Mouse (Mus musculus) right cerebral cortex, postnatal 14 days (tissue): ENCODE results near the gene Astn2.

Source experiments
- DNase-seq: peaks from one replicate; pipeline ENCODE4 v3.0.0; 2022

Gene Astn2

DNA sequence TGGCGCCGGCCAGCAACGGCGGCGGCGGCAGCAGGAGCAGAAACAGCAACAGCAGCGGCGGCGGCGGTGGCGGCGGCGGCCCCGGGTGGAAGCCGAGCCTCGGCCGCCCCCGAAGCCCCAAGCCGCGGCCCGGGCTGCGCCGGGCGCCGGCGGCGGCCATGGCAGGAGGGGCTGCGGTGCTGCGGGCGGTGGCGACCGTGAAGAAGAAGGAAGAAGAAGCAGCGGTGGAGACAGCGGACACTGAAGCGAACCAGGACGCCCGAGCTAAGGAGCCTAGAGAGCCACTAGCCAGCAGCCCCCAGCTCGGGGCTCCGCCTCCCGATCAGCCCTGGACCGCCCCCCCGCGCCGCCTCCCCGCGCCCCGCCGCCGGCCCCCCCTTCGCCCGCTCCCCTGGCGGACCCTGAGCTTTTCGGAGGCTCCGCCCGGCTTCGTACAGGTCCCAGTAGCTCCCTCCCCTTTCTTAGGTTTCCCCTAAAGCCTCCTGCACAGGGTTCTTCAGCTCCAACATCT, at the start of gene Astn2:
TSS of gene Astn2 (minus strand) at position 411 of the 511 bp plus-strand sequence.
- peak; percentile 47 for DNase-seq

DNA sequence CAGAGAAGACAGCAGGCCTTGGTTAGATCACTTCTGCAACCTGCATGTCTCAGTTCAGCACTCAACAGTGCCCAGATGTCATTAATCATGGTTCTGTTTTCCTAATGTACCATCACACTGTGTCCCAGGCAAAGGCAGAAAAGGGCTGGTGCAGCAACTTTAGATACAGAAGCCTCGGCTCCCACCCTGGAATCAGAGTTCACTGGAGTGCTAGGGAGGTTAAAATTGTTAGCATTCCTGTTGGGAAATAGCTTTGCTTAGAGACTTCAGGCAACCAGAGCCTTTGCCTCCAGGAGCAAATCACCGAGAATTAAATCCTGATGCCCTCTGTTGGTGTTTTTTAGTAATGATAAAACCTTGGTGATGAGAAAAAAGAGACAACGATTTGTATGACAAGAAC, 45.7 kb upstream of the Astn2 start:
- no peak for DNase-seq

DNA sequence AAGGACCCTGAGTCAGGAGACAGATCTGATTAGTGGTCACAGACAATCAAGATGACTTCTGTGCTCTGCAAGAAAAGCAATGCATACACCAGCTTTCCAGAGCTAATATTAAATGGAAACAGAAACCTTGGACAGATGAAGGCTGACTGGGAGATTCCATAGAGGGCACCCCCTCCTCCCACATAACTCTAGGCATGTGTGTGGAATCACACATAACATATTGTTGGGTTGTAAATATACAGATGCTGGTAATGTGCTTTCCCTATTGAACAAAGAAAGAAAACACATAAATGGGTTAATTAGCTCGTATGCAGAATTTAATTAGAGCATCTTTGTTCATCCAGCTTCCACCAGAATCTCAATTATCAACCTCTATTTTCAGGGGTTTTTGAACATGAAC, 26.8 kb upstream of the Astn2 start:
- DNase-seq = no peak

DNA sequence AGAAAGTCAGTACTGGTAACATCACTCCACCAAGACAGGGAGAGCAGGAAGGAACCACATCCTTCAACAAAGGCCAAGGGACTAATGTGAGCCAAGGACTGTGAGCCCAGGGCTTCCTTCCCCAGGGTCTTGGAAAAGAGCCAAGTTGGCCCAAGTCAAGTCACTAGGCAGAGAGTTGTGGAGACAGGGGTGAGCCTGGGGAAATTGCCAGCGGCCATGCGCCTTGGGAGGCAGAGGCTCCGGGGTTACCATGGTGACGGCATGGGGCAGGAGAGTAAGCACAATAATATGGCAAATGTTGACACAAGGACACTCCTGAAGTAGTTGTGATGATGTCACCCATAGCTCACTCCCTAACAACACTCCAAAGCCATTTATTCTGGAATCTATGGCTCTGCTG, 21.4 kb upstream of the Astn2 start:
- DNase-seq = peak; percentile 18

DNA sequence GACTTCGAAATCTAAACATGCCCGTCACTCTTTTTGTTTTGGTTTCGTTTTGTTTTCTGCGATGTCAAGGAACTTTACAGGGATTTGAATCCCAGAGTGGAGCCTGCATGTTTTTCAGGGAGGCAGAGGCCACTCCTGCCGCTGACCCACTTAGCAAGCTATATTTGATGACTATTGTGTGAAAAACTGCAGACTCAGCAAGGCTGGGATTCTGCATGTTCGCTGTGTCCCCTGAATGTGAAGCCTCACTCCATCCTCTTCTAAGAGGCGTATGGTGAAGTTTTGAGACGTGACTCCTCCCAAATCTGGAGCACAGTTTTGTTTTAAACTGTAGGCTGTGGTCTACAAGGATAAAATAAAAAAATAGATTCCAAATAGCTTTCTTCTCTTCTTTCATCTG, 10.4 kb upstream of the Astn2 start:
- DNase-seq = no peak

DNA sequence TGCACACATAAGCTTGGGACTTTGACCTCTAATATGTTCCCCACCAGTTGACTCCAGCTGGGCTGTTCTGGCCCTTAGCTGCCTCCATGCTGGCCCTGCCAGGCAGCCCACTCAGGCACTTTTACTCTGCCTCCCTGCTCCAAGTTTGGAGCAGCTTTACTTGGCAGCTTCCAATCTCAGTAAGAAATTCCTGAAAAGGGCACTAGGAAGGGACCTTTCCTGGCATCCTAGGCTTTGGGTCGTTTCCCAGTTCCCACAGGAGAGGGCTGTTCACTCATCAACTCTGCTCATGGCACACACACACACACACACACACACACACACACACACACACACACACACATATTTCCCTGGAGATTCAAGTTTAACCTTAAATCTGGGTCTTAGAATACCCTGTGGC, 675 bp upstream of the Astn2 start:
- DNase-seq = no peak

DNA sequence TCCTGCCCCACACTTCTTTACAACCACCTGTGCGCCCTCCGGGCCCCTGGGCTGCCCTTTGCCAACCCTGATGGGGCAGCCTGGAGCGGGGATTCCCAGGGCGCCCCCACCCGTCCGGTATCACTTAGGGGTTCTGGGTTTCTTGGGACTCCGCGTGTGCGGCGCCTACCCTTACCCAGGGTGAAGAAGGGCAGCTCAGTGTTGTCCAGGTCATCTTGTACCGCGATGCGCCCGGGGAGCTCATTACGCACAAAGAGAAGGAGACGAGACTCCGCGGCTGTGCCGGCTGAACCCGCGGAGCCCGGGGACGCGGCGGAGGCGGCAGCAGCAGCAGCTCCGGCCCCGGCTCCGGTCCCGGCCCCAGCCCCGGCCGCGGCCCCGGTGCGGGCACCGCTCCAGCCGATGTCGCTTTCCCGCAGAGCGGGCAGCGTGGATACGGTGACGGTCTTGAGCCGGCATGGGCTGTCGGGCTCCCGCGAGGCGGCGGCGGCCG, 657 bp downstream of the Astn2 start:
- DNase-seq = peak; percentile 43

DNA sequence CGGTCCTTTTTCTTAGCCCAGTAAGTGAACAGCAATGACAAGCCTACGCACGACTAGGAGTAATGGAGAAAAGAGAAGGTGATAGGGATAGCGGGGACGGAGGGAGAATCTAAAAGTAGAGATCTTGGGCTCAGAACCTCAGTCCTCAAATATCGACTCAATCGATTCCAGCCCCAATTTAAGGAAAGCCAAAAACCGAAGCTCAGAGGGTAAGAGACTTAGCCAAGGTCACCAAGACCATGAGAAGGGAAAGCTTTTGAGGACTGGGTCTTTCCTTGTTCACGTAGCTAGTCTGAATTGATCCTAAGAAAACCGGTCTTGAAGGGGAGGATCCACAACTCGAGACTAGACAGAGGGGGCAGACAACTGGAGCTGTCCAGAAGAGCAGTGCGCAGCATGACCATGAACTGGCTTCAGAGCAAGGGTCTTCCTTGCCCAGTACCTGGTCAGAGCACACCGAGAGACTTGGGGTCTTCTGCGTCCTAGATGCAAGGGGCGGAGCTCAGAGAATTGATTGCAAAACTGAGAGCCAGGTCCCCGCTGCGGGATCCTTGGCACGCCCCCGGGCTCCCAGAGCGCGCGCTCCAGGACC, 1.2 kb downstream of the Astn2 start:
- no peak for DNase-seq

DNA sequence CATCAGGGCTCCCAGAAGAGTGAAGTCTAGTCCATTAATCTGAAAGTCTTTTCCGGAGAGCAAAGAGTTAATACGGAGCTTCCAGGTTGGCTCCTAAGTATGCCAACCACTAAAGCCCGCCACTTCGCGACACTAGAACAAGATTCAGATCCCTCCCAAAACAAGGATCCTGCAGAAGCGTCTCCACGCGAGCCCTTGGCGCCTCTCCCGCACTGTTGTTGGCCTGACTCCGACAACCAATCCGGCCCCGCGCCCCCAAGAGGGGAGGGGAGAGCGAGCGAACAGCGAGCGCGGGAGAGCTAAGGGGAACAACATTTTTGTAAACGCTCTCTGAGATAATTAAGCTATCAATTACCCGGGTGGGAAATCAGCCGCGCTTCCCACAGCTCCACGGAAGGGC, 1.8 kb downstream of the Astn2 start:
- peak; percentile 71 for DNase-seq

DNA sequence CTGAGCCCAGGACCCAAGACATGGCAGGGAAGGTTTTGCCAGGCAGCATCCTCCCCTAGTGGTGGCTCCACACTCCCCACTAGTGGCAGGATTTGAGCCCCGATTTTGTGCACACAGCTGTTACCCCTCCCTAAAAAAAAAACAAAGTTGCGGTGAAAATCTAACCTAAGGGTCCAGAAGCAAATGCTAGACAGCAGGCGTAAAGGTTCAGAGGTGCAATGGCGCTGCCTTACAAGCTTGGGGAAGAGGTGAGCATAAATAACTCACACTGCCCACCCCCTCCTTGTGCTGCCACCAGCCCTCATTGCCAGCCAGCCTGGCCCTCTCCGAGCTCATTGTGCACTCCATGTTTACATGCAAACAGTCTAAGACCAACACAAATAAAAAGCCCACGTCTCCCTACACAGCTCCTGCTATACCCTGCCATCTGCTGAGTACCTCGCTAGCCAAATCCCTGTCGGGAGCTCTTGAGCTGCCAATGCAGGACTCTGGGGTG, 3.2 kb downstream of the Astn2 start:
- DNase-seq = peak; percentile 62

DNA sequence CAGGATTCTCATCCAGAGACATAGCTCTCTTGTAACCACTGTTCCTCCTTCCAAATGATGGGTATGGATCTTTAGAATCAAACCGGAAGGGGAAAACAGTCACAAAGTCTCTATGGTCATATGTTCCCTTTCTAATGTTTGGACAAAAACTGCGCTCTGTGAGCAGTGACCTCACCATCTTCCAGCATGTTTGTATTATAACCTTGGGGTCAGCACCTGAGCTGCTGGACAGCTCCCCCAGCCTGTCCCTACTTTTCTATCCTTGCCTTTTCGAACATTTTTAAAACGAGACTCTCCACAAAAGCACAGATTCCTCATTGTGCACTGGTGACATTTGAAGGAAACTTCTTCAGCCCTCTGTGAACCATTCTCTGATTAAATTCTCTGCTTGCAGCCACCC, 5.3 kb downstream of the Astn2 start:
- DNase-seq = no peak

DNA sequence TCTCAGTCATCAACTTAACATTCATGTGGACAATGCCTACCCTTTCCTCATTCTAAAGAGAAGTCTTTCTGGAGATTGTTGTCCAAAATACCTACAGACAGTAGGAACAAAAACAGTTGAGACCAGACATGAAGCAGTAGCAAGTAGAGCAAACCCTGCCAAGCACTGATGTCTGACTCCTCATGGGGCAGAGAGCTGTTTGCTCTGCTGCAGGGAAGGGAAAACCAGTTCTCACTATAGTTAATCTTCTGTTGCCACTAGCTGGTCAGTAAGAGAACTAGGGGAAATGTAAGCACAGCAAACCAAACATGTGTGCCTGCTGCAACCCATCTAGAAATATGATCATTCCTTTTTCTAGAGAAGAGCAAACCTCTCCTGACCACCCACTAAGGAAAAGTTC, 7.2 kb downstream of the Astn2 start:
- DNase-seq = no peak

DNA sequence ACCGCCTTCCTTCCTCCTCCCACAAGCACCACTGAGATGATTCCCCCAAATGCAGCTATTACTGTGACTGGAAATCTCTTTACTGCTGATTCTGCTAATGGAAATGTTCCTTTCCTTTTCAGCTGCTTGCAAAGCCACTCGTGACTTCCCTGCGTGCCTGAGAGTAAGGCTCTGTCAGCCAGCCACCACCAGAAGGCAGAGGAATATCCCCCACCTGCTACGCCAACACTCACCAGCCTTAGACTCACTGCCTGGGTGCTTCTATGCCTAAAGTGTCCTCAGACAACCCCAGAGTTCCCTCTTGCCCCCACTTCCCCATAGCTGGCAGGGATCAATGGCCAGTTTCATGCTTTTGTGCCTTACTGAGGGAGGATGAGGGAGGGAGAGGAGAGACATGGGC, 11.1 kb downstream of the Astn2 start:
- peak; percentile 40 for DNase-seq

DNA sequence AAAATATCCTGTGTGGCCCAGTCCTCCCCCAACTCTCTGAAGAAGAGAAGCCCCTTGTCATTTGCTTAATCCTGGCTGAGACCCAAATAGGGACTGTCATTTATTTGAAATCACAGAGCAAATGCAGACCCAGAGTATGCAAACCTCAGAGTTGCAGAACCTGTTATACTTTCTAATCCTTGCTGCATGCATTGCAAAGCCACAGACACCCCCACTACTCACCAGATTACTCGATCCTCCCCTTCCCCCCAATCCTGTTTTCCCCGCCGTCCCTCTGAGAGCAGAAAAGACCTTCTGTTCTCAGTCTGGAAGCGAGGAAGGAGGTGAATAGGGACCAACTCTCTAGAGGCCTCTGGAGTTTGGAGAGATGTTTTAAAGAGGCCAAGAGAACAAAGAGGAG, 13.9 kb downstream of the Astn2 start:
- DNase-seq = no peak

DNA sequence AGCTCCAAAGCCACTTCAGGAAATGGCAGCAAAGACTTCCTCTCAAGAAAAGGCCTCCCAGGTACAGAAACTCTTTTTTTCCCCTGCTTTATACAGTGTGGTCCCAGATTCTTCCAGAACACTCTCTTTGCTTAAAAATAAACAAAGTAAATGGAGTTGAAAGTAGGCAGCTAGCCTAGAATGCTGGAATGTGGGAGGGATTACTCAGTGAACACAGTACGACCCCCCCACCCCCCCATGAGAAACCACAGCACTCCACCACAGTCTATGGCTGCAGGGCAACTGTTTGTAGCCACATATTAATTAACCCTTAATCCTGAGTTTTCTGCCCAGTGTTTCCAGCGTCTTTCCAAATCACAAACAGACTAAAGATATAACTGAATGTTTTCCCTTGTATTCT, 25.8 kb downstream of the Astn2 start:
- no peak for DNase-seq

DNA sequence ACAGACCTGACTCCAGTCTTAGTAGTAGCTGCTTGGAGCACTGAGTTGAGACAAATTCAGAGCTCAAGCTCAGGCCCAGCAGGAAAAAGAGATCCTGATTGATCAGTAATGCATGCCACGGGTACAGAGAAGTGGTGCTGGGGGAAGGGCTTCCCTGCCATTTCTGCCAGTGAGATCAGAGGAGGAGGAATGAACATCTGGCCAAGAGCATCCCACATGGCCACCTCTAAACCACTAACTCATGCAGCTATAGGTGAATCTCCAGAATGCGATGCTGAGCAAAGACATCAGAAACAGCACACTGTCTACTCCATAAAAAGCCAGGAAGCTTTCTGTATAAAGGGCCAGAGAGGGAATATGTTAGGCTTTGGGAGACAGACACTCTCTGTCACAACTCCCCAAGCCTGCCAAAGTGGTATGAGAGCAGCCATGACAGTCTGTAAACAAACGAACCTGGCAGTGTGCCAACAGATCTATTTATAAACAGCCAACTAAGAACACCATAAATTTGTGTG, 33.8 kb downstream of the Astn2 start:
- peak; percentile 54 for DNase-seq

DNA sequence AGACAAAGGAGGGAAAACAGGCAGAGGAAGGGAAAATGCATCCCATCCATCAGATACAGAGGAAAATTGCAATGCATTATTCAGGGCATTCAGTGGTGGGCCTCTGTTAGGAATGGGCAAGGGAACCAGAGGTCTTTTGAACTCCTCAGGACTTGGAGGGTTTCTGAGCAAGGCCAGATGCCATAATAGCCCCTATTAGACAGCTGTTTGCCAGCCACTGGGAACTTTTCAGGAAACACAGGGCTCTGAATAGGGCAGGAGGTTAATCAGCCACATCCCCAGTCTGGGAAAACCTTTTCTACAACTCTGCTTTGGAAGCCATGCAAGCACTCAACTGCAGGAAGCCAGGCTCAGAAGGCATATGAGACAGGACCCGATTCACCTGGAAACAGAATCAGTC, 38.9 kb downstream of the Astn2 start:
- no peak for DNase-seq

DNA sequence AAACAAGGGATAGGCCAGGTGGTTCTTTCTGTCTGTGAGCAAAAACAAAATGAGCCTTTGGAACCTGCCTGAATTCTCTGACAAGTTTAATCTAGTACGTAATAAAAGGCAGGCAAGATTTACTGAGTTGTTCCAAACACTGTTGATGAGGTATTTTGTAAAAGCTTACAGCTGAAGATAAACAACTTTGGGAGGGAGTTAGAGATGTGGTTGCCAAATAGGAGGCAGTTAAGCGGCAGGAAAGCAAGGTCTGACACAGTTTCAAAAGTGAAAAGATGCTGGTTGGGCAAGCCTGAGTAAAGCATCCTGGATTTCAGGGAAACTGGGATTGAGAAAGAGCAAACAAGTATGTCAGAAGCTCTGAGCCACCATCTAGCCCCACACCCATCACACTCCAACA, 59.8 kb downstream of the Astn2 start:
- no peak for DNase-seq

DNA sequence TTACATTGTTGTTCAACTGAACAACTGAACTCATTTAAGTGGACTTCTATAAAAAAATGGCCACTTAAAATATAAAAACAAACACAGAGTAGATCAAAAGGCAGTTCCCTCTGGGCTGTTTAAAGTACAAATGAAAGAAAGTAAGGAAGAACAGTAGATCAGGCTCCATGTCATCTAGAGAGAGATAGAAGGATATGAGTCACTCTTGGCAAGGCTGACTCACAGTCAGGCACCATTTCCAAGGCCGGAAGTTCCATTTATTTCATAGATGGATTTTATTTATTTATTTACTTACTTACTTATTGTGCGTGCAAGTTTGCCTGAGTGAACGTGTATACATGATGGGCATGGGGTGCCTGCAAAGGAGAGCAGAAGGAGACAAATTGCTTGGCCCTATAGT, 67.0 kb downstream of the Astn2 start:
- no peak for DNase-seq

DNA sequence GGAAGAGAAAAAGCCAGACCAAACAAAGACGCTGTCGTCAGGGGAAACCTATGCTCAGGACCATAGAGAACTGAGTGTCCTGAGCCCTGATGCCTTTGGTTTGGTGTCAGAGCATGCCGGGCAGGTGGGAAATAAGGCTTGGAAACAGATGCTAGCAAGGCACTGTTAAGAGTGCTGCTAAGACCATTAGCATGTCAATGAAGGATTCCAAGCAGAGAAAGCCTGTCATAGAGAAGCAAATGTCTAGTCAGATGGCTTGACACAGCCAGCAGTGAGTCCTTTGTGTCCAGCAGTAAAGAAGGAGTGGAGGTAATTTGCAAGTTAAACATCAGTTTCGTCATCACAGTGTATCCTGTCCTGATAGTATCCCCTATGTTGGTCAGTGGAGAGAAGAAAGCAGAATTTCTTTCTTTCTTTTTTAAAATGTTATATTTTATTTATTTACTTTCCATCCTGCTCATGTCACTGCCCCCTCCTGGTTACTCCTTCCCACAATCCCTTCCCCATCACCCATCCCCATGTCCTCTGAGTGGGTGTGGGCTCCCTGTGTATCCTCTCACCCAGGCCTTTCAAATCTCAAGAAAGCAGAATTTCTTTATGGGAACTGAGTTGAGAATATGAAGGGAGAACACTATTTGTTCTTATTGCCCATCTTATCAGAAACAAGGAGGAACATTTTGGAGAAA, 73.7 kb downstream of the Astn2 start:
- no peak for DNase-seq

DNA sequence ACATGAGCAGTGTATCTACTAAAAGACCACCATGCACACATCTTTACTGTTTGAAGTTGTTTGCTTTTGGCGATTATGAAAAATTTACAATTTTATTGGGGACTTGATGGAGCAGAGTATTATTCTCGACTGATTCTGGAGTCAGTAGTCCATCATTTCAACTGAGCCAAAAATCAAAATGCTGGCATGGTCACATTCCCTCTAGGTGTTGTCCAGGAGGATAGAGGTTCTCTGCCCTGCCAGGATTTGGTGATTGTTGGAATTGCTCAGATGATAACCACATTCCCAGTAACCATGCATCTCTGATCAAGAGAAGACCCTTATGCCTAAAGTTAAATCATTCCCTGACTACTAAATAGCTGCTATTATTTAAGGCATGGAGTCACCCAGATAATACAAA, 83.4 kb downstream of the Astn2 start:
- DNase-seq = no peak

DNA sequence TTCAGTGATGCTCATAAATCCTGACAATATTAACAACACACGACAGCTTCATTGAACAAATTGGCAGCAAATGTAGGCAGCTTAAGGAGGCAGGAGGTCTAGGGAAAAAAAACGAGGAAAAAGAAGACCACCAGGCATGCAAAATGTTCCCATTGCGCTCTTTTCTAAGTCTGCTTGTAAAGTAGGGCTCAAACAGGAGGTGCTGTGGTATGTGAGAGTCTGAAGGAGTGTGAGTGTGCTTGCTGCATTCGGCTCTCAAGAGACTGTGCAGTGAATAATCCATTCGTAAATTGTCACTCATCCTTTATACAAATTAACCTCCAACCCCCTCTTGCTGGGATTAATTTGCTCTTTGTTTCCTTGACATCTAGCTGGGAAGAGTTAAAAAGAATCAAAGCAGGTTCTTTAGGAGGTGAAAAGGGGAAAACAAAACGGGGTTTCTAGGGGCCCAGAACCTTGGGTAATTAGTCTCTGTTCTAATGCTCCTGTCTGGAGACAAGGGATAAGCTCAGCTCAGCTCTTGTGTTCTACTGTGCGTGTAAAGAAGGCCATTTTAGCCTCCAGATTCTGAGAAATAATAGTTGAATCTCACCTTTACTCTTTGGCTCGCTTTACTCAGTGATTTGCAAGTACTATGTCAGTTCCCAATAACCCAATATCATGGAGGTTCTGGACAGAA, 89.5 kb downstream of the Astn2 start:
- no peak for DNase-seq

DNA sequence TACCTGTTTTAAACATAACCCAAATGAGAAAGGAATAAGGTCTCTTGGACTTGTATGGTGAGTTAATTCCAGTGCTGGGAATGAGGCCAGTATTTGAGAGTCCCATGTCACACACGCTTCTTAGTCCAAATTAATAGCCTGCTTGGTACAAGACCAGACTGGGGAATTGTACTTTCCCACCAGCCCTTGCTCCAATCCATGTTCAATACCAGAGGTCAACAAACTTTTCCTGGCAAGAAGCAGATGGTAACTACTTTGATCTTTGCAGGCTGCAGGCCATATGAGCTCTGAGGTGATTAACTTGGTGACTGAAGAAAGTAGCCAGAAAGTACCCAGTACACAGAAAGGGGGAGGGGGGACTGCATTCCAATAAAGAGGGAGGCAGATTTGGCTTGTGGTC, 91.7 kb downstream of the Astn2 start:
- DNase-seq = no peak
